Mouse (Mus musculus): ENCODE measurements around the gene Tmppe. TPM values are rescaled to one million over a fixed set of nuclear protein-coding genes. Genes with fewer than 3 reads are reported as not detected.

Tmppe gene
- polyA plus RNA-seq (2012; rRNA removed): 3.9 and 4.2 TPM in 2 replicates

DNA sequence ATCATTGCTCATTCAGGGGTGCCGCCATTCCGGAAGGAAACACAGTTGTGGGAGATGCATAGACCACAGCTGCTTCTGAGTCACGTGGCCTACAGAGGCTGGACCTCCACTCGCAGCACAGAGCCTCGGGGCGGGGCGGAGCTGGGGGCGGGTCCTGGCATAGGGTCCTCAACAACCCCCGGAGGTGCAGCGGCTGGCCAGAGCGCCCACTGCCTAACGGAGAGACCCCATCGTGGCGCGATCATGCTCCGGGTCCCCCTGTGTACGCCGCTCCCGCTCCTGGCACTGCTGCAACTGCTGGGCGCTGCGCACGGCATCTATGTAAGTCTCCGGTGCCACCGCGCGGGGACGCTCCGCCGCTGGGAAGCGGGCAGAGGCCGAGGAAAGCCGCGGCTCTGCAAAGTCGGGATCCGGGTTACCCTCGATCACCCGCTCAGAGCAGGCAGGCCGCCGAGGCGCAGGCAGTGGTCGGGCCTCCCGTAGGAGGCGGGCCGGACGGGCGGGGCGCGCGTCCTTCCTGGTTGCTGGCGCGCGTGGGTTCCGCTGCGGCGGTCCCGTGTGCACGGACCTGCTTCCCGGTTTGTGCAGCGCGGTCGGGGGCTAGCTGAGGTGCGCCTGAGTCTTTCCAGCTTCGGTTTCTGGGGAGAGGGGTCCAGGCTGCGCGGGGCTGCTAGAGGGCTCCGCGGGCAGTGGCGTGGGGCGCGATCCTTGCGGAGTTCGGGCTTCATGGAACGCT, at the start of gene Tmppe, which contains the start of gene Glb1:
Gene Tmppe (plus strand): TSS at position 157 of the 736 bp plus-strand sequence.
Gene Glb1 (plus strand): TSS at position 128 of the 736 bp plus-strand sequence.

GRCm38 (mm10) chr9:114389905-114390748, 10.8 kb upstream of the Tmppe start, which contains the start of gene Crtap:
Gene Crtap (minus strand): TSS chr9:114390675.

Other genes starting within 250 kb of the Tmppe start
- gene Bcl2a1c, start 71.0 kb upstream of the Tmppe start, polyA plus RNA-seq (2012; rRNA removed): not detected in 2 replicates
- 37.2 and 57.9 TPM in 2 replicates for gene Crtap, start 10.4 kb upstream of the Tmppe start, polyA plus RNA-seq (2012; rRNA removed)
- gene Glb1, start within 50 bp of the Tmppe start, polyA plus RNA-seq (2012; rRNA removed): 11.8 and 17.5 TPM in 2 replicates
- 0.05 and 0.07 TPM in 2 replicates for gene Ccr4, start 103.8 kb downstream of the Tmppe start, polyA plus RNA-seq (2012; rRNA removed)
- 0.12 TPM in 1 of 2 replicates, not detected in the other for gene C130032M10Rik, start 114.6 kb downstream of the Tmppe start, polyA plus RNA-seq (2012; rRNA removed)
- 2.8 and 2.9 TPM in 2 replicates for gene Trim71, start 163.3 kb downstream of the Tmppe start, polyA plus RNA-seq (2012; rRNA removed)
- 70.4 and 82.1 TPM in 2 replicates for gene Cnot10, start 239.1 kb downstream of the Tmppe start, polyA plus RNA-seq (2012; rRNA removed)